Mouse (Mus musculus) monocyte, adult 5-6 weeks (primary cell): ENCODE results near the gene Eps8. TPM values are rescaled to one million over a fixed set of nuclear protein-coding genes. Genes with fewer than 3 reads are reported as not detected.

Source experiments
- ATAC-seq: fragments of 153-309, 156-312 bp; replicated peaks from 2 replicates; pipeline ENCODE4 v1.8.0; 2017; ENCODE audit warnings: mild to moderate bottlenecking; ENCODE audit not compliant: low TSS enrichment, insufficient number of reproducible peaks, severe bottlenecking, poor library complexity, low FRiP score
- total RNA-seq: library from RNA; stranded (forward); fragments of 200-1000, 200-491, 200-594 nt; gene quantifications from 3 replicates; pipeline ENCODE4 v1.2.3, GENCODE M21; 2017

The Eps8 gene
- total RNA-seq: 50.3 to 74.9 TPM (median 55.6 TPM) in 3 replicates

DNA sequence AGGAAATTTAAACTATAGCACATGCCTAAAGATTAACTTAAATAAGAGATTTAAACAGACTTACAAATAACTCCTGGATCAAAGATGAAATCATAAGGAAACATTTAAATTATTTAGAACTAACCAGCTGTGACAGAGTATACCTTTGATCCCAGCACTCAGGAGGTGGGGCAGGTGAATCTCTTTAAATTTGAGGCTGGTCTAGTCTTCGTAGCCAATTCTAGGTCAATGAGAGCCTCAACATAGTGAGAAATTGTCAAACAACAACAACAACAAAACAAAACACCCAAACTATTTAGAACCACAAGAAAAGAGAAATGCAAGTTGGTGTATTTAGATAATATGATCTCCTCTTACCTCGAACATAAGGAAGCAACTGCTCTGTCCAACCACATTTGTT is at the start of gene Eps8:
Eps8 (minus strand) TSS at position 101 of the 400 bp plus-strand sequence.
- no peak for ATAC-seq

DNA sequence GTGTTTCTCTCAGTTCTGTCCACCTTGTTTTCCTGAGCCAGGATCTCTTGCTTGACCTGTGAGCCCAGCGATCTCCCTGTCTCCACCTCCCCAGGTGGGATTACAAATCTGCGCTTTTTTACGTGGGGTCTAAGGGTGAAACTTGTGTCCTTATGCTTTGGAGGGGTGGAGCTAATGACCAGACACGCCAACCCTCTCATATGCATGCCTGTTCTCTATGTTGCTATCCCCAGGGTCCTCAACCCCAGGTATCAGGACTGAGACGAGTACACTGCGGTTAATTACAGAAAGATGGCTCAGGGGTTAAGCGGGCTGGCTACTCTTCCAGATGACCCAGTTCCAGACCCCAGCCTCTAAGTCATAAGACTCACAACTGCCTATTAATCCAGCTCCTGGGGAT is 48.8 kb upstream of the Eps8 start:
- no peak for ATAC-seq

DNA sequence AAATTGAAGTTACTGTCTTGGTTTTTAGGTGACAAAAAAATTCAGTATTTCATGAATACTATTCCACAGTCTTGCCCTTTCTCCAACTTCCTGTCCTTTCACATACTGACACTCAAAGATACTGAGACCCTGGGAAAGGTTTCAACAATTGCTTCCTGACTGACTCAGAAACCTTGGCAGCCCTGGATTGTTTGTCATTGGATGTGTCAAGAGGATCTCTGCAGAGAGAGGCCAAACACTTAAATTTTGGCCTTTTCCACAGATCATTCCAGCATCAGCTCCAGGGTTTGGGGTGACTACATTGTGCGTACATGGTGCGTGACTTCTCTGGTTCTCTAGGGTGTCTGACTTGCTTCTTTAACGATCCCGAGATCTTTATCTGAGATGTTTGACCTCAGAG is 48.2 kb upstream of the Eps8 start:
- ATAC-seq: no peak

DNA sequence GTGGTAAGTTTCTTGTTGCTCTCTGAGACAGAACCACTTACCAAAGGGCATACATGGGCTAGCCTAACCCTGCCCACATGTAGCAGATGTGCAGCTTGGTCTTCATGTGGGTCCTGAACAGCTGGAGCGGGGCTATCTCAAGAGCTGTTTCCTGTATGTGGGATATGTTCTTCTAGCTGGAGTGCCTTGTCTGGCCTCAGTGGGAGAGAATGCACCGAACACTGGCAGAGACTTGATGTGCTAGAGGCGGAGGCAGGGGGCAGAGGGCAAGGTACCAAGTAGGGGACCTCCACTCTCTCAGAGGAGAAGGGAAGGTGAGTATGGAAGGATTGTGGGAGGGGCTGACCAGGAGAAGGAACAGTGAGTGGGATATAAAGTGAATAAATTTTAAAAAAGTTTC is 47.5 kb upstream of the Eps8 start:
- no peak for ATAC-seq

DNA sequence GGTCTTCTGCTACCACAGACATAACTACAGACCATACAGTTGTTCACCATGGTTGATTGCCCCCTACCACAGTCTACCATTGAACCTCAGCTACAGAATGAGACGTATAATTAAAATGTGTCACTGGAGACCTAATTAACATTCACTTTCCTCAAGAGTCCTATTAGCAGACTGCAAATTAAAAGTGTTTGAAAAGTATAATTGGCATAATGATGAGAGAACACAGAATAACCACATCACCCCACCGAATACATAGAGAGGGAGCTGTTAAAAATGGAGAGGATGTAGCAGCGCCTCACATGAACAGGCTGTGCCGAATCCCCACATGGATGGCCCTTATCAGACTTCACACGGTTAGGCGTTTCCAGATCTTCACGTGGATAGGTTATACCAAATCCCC is 44.8 kb upstream of the Eps8 start:
- ATAC-seq: no peak

DNA sequence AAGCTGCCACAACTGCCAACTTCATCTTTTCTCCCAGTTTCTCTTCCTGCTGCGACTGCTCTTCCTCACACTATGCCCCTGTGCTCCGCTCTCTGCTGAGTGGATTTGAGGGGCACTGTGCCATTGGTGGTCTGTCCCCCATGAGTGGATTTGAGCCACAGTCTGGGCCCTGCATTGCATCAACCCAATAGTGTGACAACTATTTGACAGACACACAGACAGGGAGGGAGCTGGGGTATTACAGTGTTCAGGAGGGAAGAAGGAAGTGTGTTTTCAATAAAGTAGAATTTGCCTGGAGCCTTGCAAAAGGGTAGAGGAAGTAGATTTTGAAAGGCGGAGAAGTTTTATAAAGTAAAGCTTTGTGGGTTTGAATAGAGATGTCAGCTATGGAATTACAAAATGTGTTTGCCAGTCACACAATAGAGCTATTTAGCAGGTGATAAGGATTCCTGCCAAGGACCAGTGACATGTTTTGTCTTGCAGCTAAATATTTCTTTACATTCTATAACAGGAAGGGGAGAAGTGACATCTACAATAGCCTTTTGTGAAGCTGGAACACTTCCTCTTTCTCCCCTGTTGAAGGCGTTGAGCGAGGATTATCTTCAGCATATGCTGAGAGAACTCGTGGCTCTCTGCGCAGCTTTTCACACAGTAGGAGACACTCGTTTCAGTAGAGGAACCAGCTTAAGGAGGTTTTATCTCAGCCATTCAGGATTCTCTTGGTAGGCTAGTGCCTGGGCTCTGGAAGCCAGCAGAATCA is 41.9 kb upstream of the Eps8 start:
- peak; percentile 76 for ATAC-seq

DNA sequence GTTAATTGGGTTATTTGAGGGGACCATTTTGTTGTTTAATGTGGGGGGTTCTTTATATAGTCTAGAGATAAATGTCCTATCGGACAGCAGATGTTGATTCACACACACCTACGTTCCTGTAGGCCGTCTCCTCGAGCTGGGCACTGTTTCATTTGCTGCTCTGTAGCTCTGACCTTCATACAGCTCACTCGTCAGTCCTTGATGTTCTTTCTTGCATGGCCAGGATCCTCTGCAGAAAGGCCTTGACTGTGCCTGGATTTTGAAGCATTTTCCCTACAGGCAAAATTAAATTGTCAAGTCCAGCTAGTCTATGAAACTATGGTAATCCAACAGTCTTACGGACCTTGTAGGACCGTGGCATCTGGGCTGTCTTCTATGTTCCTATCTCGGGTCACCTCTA is 40.4 kb upstream of the Eps8 start:
- no peak for ATAC-seq

DNA sequence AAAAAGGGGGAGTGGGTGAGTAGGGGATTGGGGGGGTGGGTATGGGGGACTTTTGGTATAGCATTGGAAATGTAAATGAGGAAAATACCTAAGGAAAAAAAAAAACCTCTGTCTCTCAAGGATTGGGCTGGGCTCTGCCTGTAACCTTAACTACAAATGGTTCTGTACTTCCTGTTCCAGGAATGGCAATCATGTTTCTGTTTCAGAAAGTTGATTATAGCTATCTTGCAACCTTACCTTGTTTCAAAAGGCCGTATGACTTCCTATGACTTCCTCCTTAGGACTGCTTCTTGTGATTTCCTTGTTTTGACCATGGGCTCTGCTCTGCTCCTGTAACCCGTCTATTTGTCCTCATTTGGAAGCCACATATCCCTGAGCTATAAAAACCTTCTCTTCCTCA is 39.6 kb upstream of the Eps8 start:
- no peak for ATAC-seq

DNA sequence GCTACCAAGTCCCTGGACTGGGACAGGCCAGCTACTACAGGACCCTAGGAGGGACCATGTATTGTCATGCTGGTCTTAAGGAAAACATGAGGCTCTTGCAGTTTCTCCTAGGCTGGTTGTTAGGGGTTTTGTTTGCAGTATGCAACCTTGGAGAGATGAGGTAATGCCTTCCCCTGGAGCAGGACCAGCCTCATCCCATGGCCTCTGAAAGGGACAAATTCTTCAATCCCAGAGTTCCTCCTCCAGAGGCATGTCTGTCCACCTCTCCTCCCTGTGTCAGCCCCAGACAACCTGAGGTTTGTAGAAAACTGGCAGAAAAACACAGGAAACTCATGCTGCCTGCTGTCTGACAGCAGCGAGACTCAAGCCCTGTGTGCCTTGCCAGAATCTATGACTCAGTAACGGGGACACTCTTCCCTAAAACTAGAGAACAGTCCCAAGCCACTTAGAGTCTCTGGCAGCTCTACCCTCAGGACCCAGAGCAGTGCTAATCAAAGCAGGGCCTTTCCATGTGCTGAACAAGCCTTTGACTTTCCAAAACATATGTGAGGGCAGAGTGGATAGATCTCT is 36.0 kb upstream of the Eps8 start:
- no peak for ATAC-seq

DNA sequence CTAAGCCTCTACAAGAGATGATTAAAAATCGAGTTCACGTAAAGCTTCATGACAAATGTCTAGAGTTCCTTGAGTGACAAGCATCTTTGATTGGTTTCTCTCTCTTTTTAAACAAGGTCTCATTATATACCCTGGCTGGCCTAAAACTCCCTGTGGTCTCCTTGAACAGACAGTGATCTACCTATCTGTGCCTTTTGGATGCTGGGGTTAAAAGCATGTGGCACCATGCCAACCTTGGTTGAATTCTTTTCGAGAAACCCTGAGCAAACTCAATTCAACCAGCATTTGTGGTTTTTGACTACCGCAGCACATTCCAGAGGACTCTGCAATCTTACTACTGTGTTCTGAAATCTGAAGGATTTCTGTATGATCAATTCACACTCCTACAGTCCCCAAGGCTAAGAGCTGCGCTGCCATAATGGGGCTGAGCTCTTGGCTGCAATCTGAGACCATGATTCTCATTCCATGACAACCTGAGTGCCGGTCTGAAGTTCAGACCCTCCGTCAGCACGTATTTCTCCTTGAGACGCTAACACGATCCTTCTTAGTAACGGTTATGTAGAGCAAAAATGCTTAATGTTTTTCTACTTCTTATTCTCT is 33.9 kb upstream of the Eps8 start:
- ATAC-seq: no peak

DNA sequence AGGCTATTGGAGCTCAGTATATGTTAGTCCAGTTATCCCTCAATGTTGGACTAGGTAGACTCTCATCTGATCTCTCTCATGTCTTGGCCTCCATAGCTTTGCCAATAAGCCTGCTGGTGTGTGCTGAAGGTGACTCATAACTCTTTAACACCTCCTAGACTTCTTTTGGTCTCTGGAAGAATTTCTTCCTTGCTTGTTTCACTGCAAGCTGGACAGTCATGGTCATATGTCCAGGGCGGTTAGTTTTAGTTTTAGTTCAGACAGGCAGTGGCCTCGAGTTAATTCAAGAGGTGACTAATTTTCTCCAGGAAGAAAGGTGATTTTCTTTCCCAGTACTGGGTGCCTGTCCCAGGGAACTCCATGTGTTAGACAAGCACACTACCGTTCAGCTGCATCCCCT is 33.4 kb upstream of the Eps8 start:
- ATAC-seq: no peak

DNA sequence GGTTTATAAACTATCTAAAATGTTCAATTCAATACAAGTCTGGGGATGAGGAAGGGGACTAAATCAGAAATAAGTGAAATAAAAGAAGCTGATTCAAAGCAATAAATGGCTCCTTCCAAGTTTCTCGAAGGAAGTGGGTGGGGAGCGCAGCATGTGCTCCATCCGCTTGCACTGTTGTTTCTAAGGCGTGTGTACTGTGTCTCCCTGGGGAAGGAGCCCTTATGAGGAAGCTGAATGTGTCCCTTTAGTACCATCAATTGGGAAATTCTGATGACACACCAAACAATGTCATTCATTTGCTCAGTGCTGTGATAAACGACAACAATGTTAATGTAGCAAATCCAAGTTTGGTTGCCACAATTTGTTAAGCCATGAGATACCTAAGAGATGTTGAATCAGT is 33.0 kb upstream of the Eps8 start:
- ATAC-seq: no peak

DNA sequence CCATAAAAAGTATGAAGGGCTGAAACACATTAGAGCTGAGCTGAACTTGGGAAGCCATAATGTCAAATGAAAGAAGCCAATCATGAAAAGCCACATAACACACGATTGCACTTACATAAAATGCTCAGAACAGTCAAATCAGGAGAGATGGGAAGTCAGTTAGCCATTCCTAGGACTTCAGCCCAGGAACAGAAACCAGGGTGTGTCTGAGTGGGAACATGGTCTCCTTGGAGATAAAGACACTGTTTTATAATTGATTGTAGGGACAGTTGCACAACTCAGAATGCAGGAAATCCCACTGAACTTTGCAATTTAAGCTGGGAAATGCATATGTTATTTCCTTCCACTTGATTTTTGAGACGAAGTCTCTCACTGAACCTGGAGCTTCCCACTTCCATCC is 28.0 kb upstream of the Eps8 start:
- ATAC-seq: no peak

DNA sequence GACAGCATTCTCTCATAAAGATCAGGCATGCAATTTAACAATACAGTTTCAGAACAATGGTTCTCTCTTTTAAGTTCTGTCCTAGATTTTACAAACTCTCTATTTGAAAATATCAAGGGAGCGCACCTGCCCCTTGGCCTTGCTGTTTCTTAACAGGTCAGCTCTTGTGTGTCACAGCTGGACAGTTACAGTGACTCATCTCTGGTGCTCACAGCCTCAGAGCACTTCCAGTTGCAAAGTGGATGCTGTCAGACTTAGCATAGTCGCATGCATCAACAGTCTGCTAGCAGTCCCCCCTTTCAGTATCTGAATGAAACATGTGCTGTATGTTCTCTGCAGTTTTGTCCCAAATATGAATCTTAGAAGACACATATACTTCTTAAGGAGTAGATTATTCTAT is 26.3 kb upstream of the Eps8 start:
- ATAC-seq: no peak

DNA sequence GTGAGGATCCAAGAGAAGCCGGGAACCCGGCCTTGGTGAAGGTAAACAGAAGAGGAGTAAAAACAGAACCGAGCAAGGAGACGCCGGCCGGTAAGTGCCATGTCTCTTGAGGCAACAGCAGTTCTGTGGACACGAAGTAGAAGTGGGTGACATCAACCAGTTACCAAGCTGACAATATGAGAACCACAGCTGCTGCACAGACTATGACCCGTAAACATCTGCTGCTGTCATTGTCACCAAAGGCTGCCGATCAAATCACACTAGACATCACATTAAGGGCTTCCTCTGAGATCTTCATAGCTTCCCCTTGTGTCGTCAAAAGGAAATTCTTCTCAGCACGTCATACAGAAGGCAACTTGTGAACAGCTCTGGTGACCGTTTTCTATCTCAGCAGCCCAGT is 21.9 kb upstream of the Eps8 start:
- ATAC-seq: no peak

DNA sequence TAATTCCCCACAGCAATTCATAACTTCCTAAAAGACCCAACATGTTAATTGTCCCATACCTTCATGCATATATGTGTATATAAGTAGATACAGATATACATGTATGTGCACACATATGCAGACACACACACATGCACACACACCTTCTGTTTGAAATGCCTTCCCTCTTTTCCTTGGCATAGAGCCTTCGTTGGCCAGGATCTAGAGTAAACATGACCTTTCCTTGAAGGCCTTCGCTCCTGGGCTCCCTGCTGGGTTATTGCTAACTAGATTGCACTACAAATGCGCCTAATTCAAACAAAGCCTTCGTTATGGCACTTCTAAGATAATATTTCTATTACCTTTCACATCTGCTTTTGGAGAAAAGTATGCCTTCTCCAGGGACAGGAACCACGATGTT is 20.9 kb upstream of the Eps8 start:
- no peak for ATAC-seq

DNA sequence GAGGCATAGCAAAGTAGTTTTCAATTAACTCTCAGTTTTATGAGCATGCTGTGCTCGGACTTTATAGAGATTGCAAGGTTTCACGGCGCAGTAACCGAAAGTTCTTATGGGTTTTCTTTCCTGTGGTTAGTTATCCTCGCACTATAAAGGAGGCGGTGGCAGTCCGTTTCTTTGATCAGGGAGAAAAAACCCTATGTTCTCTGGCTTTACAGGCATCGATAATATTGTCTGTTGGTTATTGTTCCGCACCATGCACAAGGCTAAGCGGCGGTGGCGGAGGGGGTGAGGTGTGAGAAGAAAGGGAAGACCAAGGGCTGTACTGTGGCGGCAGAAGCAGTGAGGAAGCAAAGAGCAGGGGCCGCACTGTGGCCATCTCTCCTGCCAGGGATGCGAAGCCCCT is 18.6 kb upstream of the Eps8 start:
- no peak for ATAC-seq

DNA sequence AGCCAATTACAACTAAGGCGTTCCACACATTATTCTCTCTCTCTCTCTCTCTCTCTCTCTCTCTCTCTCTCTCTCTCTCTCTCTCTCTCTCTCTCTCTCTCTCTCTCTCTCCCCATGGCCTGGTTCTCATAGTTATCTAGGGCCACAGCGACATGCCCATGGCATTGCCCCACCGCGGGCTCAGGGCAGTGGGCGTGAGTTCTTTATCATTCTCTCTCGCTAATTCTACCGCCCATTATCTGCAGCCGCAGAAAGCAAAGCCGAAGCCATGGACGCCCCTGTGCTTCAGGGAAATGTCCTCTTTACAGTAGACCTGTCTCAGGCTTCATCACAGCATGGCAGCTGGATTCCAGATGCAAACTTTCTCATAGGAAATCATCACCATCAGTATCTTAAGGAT is 16.9 kb upstream of the Eps8 start:
- ATAC-seq: no peak

DNA sequence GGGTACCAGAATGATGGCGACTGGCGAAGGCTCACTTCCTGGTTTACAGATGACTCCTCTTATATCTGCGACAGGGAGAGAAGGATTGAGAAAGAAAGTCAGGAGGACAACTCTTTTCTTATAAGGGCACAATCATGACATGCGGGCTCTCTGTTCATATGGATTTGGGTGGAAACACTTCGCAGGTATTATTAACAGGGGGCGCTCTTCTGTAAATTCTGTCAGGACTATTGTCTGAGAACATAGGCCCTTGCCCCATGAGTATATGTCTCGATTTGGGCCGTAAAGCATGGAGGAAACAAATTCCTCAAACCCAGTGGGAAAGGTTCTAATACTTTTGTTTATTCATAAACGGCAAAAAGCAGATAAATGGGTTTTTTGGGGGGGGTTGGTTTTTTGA is 16.1 kb upstream of the Eps8 start:
- ATAC-seq: no peak

DNA sequence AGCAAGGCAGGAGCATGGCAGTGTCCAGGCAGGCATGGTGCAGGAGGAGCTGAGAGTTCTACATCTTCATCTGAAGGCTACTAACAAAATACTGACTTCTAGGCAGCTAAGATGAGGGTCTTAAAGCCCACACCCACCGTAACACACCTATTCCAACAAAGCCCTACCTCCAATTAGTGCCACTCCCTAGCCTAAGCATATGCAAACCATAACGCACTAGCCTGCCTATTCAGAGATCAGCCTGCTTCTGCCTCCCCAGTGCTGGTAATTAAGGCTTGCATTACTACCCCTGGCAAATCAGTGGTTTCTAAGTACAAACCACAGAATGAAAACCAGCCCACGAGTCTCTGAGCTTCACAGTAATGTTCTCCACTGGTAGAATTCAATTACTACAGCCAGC is 15.2 kb upstream of the Eps8 start:
- no peak for ATAC-seq
